Mouse (Mus musculus) intestine, embryonic 16.5 days (tissue): Measurements from ENCODE around the gene Wfdc2. TPM values are rescaled to one million over a fixed set of nuclear protein-coding genes. Genes with fewer than 3 reads are reported as not detected.
"Not testable (repeated sequence)": the region's sequence is repeated elsewhere in the genome, so short reads cannot be mapped to it uniquely, and the experiment has no call there.

Source experiments
- ATAC-seq: fragments of 200-750 bp; cut with Nextera tagmentation; 2 replicates; pipeline ENCODE4 v1.8.0; 2017; ENCODE audit warnings: moderate TSS enrichment, moderate library complexity
- H3K27ac ChIP-seq: fragments of 300-500 bp; sonication (generic); 2 replicates; pipeline ENCODE4 v1.5.1; 2014; ENCODE audit warnings: mild to moderate bottlenecking, low read length
- H3K27me3 ChIP-seq: fragments of 300-500 bp; sonication (generic); replicated peaks from 2 replicates; pipeline ENCODE4 v1.6.1; 2014; ENCODE audit warnings: low read length, control low read depth, mixed read lengths; ENCODE audit not compliant: control insufficient read depth, insufficient read depth
- H3K36me3 ChIP-seq: fragments of 300-500 bp; sonication (generic); 2 replicates; pipeline ENCODE4 v1.6.1; 2014; ENCODE audit warnings: low read length, control low read depth; ENCODE audit not compliant: control insufficient read depth, insufficient read depth
- H3K4me1 ChIP-seq: fragments of 300-500 bp; sonication (generic); 2 replicates; pipeline ENCODE4 v1.6.1; 2014; ENCODE audit warnings: low read length, control low read depth, mixed read lengths; ENCODE audit not compliant: control insufficient read depth, insufficient read depth
- H3K4me2 ChIP-seq: fragments of 300-500 bp; sonication (generic); 2 replicates; pipeline ENCODE4 v1.6.1; 2014; ENCODE audit warnings: low read depth, low read length, control low read depth
- H3K4me3 ChIP-seq: fragments of 300-500 bp; sonication (generic); 2 replicates; pipeline ENCODE4 v1.5.1; 2014; ENCODE audit warnings: mild to moderate bottlenecking, low read length
- H3K9ac ChIP-seq: fragments of 300-500 bp; sonication (generic); 2 replicates; pipeline ENCODE4 v1.6.1; 2014; ENCODE audit warnings: low read depth, low read length
- H3K9me3 ChIP-seq: fragments of 300-500 bp; sonication (generic); 2 replicates; pipeline ENCODE4 v1.6.1; 2016; ENCODE audit warnings: low read length, control low read depth; ENCODE audit not compliant: control insufficient read depth
- WGBS: fragments of 180-500 bp; shearing (Covaris S2); extraction: QIAGEN DNeasy Blood & Tissue Kit; methylation state at CpG from one replicate; pipeline ENCODE4 v1.1.7; 2014; 5-methylcytosine and 5-hydroxymethylcytosine counted together
- polyA plus RNA-seq: library from polyadenylated mRNA; unstranded; fragments of >200 nt; fragmentation: Nextera tagmentation; extraction: Ambion mirVana; gene quantifications from 2 replicates; pipeline ENCODE4 v1.2.1, GENCODE M21; 2015

The Wfdc2 gene
- polyA plus RNA-seq, 1 experiment from 2014 or later, result 42.4 TPM

- H3K27ac ChIP-seq, result no peak within 1 kb of the TSS
- 75% methylated on average over 4 of the region's 4 CpGs for WGBS
- H3K4me1 ChIP-seq, result no peaks in the 10 kb centered on the region
- no peak for ATAC-seq
- no peaks in the 10 kb centered on the region for H3K9me3 ChIP-seq
- no peak within 1 kb of the TSS for H3K4me3 ChIP-seq
- no peak within 1 kb of the TSS for H3K4me2 ChIP-seq
- no peaks in the 10 kb centered on the region for H3K27me3 ChIP-seq
- no peaks in the 10 kb centered on the region for H3K36me3 ChIP-seq
- H3K9ac ChIP-seq, result no peak within 1 kb of the TSS
These were observed 31.3 kb downstream of the Wfdc2 start, which contains the start of gene Eppin for GRCm38 (mm10) chr2:164593494-164593893. TSS of gene Eppin (minus strand) at chr2:164593594.

- no peak overlapping the region for H3K4me3 ChIP-seq
- no peaks in the 10 kb centered on the region for H3K36me3 ChIP-seq
- no peak for ATAC-seq
- 64% methylated on average over 3 of the region's 3 CpGs for WGBS
- no peaks in the 10 kb centered on the region for H3K27me3 ChIP-seq
- H3K9me3 ChIP-seq, result peaks cover 3% of the 10 kb centered on the region; the same call in 1 of the 2 replicates
- no peaks in the 10 kb centered on the region for H3K4me1 ChIP-seq
- no peak overlapping the region for H3K9ac ChIP-seq
- no peak overlapping the region for H3K4me2 ChIP-seq
- H3K27ac ChIP-seq, result no peak overlapping the region
These were observed 38.0 kb downstream of the Wfdc2 start for GRCm38 (mm10) chr2:164600179-164600578.

GRCm38 (mm10) chr2:164603482-164603881 lies 41.3 kb downstream of the Wfdc2 start:
- 93% methylated on average over 3 of the region's 3 CpGs for WGBS
- ATAC-seq, result no peak

GRCm38 (mm10) chr2:164604411-164604810 lies 42.2 kb downstream of the Wfdc2 start:
- 88% methylated on average over 8 of the region's 8 CpGs for WGBS
- peaks cover 3% of the 10 kb centered on the region; the same call in 1 of the 2 replicates for H3K9me3 ChIP-seq
- H3K4me1 ChIP-seq, result no peaks in the 10 kb centered on the region
- H3K27ac ChIP-seq, result no peak overlapping the region
- H3K27me3 ChIP-seq, result no peaks in the 10 kb centered on the region
- H3K4me3 ChIP-seq, result no peak overlapping the region
- no peak for ATAC-seq
- no peak overlapping the region for H3K4me2 ChIP-seq
- no peak overlapping the region for H3K9ac ChIP-seq
- H3K36me3 ChIP-seq, result no peaks in the 10 kb centered on the region

More at GRCm38 (mm10) chr2:164603482-164603881, 41.3 kb downstream of the Wfdc2 start:
- Histone ChIP-seq H3K4me2 (no peak overlapping the region), H3K27ac (no peak overlapping the region), H3K36me3 (no peaks in the 10 kb centered on the region), H3K4me3 (no peak overlapping the region), H3K9ac (no peak overlapping the region), H3K4me1 (no peaks in the 10 kb centered on the region), H3K9me3 (peaks cover 3% of the 10 kb centered on the region; the same call in 1 of the 2 replicates), H3K27me3 (no peaks in the 10 kb centered on the region)

GRCm38 (mm10) chr2:164608781-164609180 lies 46.6 kb downstream of the Wfdc2 start:
- no peaks in the 10 kb centered on the region for H3K4me1 ChIP-seq
- ATAC-seq, result no peak
- 76% methylated on average over 6 of the region's 6 CpGs for WGBS

GRCm38 (mm10) chr2:164613471-164613870 lies 51.3 kb downstream of the Wfdc2 start, which contains the start of the genes Wfdc6b and Wfdc8:
TSS of gene Wfdc6b (plus strand) at chr2:164613522.
TSS of gene Wfdc8 (minus strand) at chr2:164613626.
- not testable (repeated sequence) for H3K9me3 ChIP-seq, ATAC-seq
- WGBS, result 51% methylated on average over 8 of the region's 8 CpGs

More at GRCm38 (mm10) chr2:164608781-164609180, 46.6 kb downstream of the Wfdc2 start:
- Histone ChIP-seq H3K4me3 (no peak overlapping the region), H3K27ac (no peak overlapping the region), H3K9me3 (no peaks in the 10 kb centered on the region), H3K36me3 (no peaks in the 10 kb centered on the region), H3K4me2 (no peak overlapping the region), H3K9ac (no peak overlapping the region), H3K27me3 (no peaks in the 10 kb centered on the region)

GRCm38 (mm10) chr2:164615386-164615785 lies 53.2 kb downstream of the Wfdc2 start:
- Histone ChIP-seq H3K4me3 (no peak overlapping the region), H3K27me3 (no peaks in the 10 kb centered on the region), H3K9ac (no peak overlapping the region), H3K27ac (no peak overlapping the region), H3K9me3 (no peaks in the 10 kb centered on the region), H3K36me3 (no peaks in the 10 kb centered on the region), H3K4me2 (no peak overlapping the region), H3K4me1 (no peaks in the 10 kb centered on the region)
- ATAC-seq, result no peak
- WGBS, result 90% methylated on average over 3 of the region's 3 CpGs

More at GRCm38 (mm10) chr2:164613471-164613870, 51.3 kb downstream of the Wfdc2 start, which contains the start of the genes Wfdc6b and Wfdc8:
- not testable (repeated sequence) for H3K4me2 ChIP-seq, H3K27me3 ChIP-seq, H3K4me3 ChIP-seq, H3K4me1 ChIP-seq, H3K9ac ChIP-seq, H3K36me3 ChIP-seq, H3K27ac ChIP-seq

Other genes with a start within 250 kb of the Wfdc2 start
- gene Svs6, start 245.7 kb upstream of the Wfdc2 start, polyA plus RNA-seq, result not detected in 2 replicates
- not detected in 2 replicates for gene Svs5, start 229.7 kb upstream of the Wfdc2 start, polyA plus RNA-seq
- 2.3 and 2.7 TPM in 2 replicates for gene Slpi, start 173.3 kb upstream of the Wfdc2 start, polyA plus RNA-seq
- 25.1 and 25.4 TPM in 2 replicates for gene Rbpjl, start 159.3 kb upstream of the Wfdc2 start, polyA plus RNA-seq
- gene Matn4, start 157.3 kb upstream of the Wfdc2 start, polyA plus RNA-seq, result 8.3 and 9.0 TPM in 2 replicates
- gene Sdc4, start 118.5 kb upstream of the Wfdc2 start, polyA plus RNA-seq, result 130 and 138 TPM in 2 replicates
- 54.0 and 56.4 TPM in 2 replicates for gene Sys1, start 105.4 kb upstream of the Wfdc2 start, polyA plus RNA-seq
- gene Gm20458, start 101.4 kb upstream of the Wfdc2 start, polyA plus RNA-seq, result 9.8 and 11.9 TPM in 2 replicates
- not detected in 2 replicates for gene Trp53tg5, start 88.7 kb upstream of the Wfdc2 start, polyA plus RNA-seq
- gene Dbndd2, start 76.3 kb upstream of the Wfdc2 start, polyA plus RNA-seq, result 16.0 and 16.4 TPM in 2 replicates
- gene Pigt, start 64.9 kb upstream of the Wfdc2 start, polyA plus RNA-seq, result 59.1 and 61.4 TPM in 2 replicates
- not detected in 2 replicates for gene Spint3, start 11.0 kb downstream of the Wfdc2 start, polyA plus RNA-seq
- 0.59 and 1.4 TPM in 2 replicates for gene Wfdc6a, start 23.0 kb downstream of the Wfdc2 start, polyA plus RNA-seq
- not detected in 2 replicates for gene Eppin, start 31.2 kb downstream of the Wfdc2 start, polyA plus RNA-seq
- not detected in 2 replicates for gene Wfdc6b, start 51.1 kb downstream of the Wfdc2 start, polyA plus RNA-seq
- gene Wfdc8, start 51.2 kb downstream of the Wfdc2 start, polyA plus RNA-seq, result not detected in 2 replicates
- not detected in 2 replicates for gene Wfdc16, start 76.4 kb downstream of the Wfdc2 start, polyA plus RNA-seq
- 0.34 TPM in 1 of 2 replicates, not detected in the other for gene Wfdc10, start 93.6 kb downstream of the Wfdc2 start, polyA plus RNA-seq
- not detected in 2 replicates for gene Wfdc9, start 94.2 kb downstream of the Wfdc2 start, polyA plus RNA-seq
- gene Wfdc11, start 111.7 kb downstream of the Wfdc2 start, polyA plus RNA-seq, result not detected in 2 replicates
- gene Wfdc13, start 122.7 kb downstream of the Wfdc2 start, polyA plus RNA-seq, result 0.17 and 0.21 TPM in 2 replicates
- gene Spint4, start 136.1 kb downstream of the Wfdc2 start, polyA plus RNA-seq, result not detected in 2 replicates
- gene Spint5, start 152.9 kb downstream of the Wfdc2 start, polyA plus RNA-seq, result not detected in 2 replicates
- gene Wfdc3, start 183.5 kb downstream of the Wfdc2 start, polyA plus RNA-seq, result 1.3 and 1.8 TPM in 2 replicates
- gene Dnttip1, start 183.6 kb downstream of the Wfdc2 start, polyA plus RNA-seq, result 55.9 and 56.9 TPM in 2 replicates
- gene Ube2c, start 207.5 kb downstream of the Wfdc2 start, polyA plus RNA-seq, result 360 and 426 TPM in 2 replicates
- 3.2 and 3.9 TPM in 2 replicates for gene Tnnc2, start 217.6 kb downstream of the Wfdc2 start, polyA plus RNA-seq
- gene Snx21, start 223.4 kb downstream of the Wfdc2 start, polyA plus RNA-seq, result 18.3 and 19.6 TPM in 2 replicates
- gene Acot8, start 242.5 kb downstream of the Wfdc2 start, polyA plus RNA-seq, result 37.5 and 39.5 TPM in 2 replicates
- 9.3 and 10.3 TPM in 2 replicates for gene Zswim3, start 242.7 kb downstream of the Wfdc2 start, polyA plus RNA-seq